Mouse (Mus musculus) hindbrain, embryonic 12.5 days (tissue): ENCODE measurements around the gene Gpr89. TPM values are rescaled to one million over a fixed set of nuclear protein-coding genes. Genes with fewer than 3 reads are reported as not detected.

Source experiments
- polyA plus RNA-seq: library from polyadenylated mRNA; unstranded; fragments of >200 nt; fragmentation: Nextera tagmentation; extraction: Ambion mirVana; gene quantifications from 2 replicates; pipeline ENCODE4 v1.2.1, GENCODE M21; 2016

Gene Gpr89
- polyA plus RNA-seq, 1 experiment from 2014 or later, result 44.5 TPM

Other genes starting within 250 kb of the Gpr89 start
- 0.57 and 0.58 TPM in 2 replicates for gene Ankrd35, start 235.2 kb downstream of the Gpr89 start, polyA plus RNA-seq
- 48.2 and 55.0 TPM in 2 replicates for gene Pias3, start 209.0 kb downstream of the Gpr89 start, polyA plus RNA-seq
- 10.9 and 13.9 TPM in 2 replicates for gene Nudt17, start 196.8 kb downstream of the Gpr89 start, polyA plus RNA-seq
- 35.9 and 36.0 TPM in 2 replicates for gene Polr3c, start 177.7 kb downstream of the Gpr89 start, polyA plus RNA-seq
- gene Rnf115, start 177.7 kb downstream of the Gpr89 start, polyA plus RNA-seq, result 78.2 and 87.9 TPM in 2 replicates
- 0.09 TPM in 1 of 2 replicates, not detected in the other for gene Pdzk1, start 76.1 kb downstream of the Gpr89 start, polyA plus RNA-seq
- 0.13 and 0.19 TPM in 2 replicates for gene Cd160, start 76.0 kb downstream of the Gpr89 start, polyA plus RNA-seq
- gene Gja5, start 653 bp downstream of the Gpr89 start, polyA plus RNA-seq, result 5.8 and 8.3 TPM in 2 replicates
- gene Gja8, start 20.7 kb upstream of the Gpr89 start, polyA plus RNA-seq, result 0.03 and 0.05 TPM in 2 replicates